Mouse (Mus musculus): ENCODE measurements around the gene Tspyl3. TPM values are rescaled to one million over a fixed set of nuclear protein-coding genes. Genes with fewer than 3 reads are reported as not detected.

The Tspyl3 gene
- polyA plus RNA-seq, 2 experiments from 2014 or later: 25.3 to 25.6 TPM

Other genes with a start within 250 kb of the Tspyl3 start
- 100 to 1,000 TPM; 159 to 185 TPM for gene Pdrg1, start 210.0 kb downstream of the Tspyl3 start, polyA plus RNA-seq (2017; shearing (Covaris generic))
- gene Xkr7, start 193.6 kb downstream of the Tspyl3 start, polyA plus RNA-seq (2017; shearing (Covaris generic)): not detected
- not detected for gene Ccm2l, start 159.5 kb downstream of the Tspyl3 start, polyA plus RNA-seq (2017; shearing (Covaris generic))
- gene Hck, start 117.0 kb downstream of the Tspyl3 start, polyA plus RNA-seq (2017; shearing (Covaris generic)): under 1 TPM in 1 of 2 experiments, not detected in 1; 0.97 TPM
- 10 to 100 TPM; 24.1 to 41.4 TPM for gene Tm9sf4, start 64.1 kb downstream of the Tspyl3 start, polyA plus RNA-seq (2017; shearing (Covaris generic))
- 10 to 100 TPM; 20.9 to 26.3 TPM for gene Plagl2, start 16.0 kb upstream of the Tspyl3 start, polyA plus RNA-seq (2017; shearing (Covaris generic))
- gene Pofut1, start 16.1 kb upstream of the Tspyl3 start, polyA plus RNA-seq (2017; shearing (Covaris generic)): 1 to 10 TPM; 8.8 to 9.4 TPM
- gene Kif3b, start 66.0 kb upstream of the Tspyl3 start, polyA plus RNA-seq (2017; shearing (Covaris generic)): 10 to 100 TPM in 1 of 2 experiments, 1 to 10 TPM in 1; 9.4 to 11.1 TPM
- gene Asxl1, start 120.4 kb upstream of the Tspyl3 start, polyA plus RNA-seq (2017; shearing (Covaris generic)): 10 to 100 TPM; 13.9 to 20.4 TPM